Mouse (Mus musculus): ENCODE results near the gene Jam2. TPM values are rescaled to one million over a fixed set of nuclear protein-coding genes. Genes with fewer than 3 reads are reported as not detected.

Gene Jam2
- polyA plus RNA-seq, 1 experiment = 37.2 TPM

DNA sequence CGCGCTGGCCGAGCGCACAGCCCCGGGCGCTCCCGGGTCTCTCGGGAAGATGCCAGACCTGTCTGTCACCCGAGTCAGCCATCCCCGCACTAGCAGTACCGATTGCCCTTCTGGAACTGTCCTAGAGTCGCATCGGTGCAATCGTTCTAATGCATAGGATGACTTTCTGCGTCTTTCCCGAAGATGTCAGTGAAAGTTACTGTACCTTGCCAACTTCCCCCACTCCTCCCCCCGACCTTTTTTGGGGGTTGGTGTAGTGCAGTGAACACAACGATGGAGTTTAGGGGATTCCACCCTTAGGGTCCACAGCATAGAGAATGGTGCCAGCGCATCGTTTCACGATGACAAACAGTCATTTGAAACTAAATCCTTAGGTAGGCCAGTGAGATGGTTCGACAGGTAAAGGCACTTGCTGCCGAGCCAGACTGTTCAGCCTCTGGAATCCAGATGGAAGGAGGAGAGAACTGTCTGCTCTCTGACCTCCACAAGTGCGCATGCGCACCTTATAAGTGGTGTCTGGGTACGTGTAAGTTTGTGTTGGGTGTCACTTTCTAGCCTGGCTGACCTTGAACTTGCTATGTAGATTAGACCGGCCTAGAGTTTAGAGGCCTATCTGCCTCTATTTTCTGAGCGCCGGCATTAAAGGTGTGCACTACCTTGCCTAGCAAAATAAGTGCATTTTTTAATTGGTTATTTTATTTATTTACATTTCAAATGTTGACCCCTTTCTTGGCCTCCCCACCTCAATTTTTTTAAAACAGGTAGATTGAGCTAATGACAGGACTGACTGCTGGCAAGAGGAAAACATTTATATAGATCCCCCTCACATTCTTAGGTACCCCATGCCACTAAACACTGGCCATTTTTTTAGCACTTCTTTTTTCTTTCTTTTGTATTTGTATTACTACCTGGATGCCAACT is 62.2 kb downstream of the Jam2 start:
- TF ChIP-seq MYOG (IDR thresholded peaks at IDR 0.05; ENCODE audit: control insufficient read depth in 1 of 3, insufficient read depth in 1 of 3, insufficient read length in 2 of 3, low read depth in 2 of 3) (no peak), SRF (IDR thresholded peaks at IDR 0.05; ENCODE audit: control insufficient read depth, insufficient read length, low read depth) (no peak), TCF12 (IDR thresholded peaks at IDR 0.05; ENCODE audit: insufficient read depth, poor library complexity, severe bottlenecking) (no peak), CEBPB (IDR thresholded peaks at IDR 0.05; ENCODE audit: insufficient read depth, poor library complexity, severe bottlenecking) (no peak), POLR2A (IDR thresholded peaks at IDR 0.05; ENCODE audit: insufficient read length, low read depth) (peak; percentile 37), POLR2AphosphoS2 (IDR thresholded peaks at IDR 0.05; ENCODE audit: insufficient read length, low read depth) (peak; percentile 66)
- Histone ChIP-seq H3K4me2 (ENCODE audit: low read depth) (peak overlapping the region; percentile 77), H3K79me2 (ENCODE audit: control insufficient read depth, insufficient read depth) (peaks cover 53% of the 10 kb centered on the region), H3K4me3 (peak overlapping the region; percentile 90), H3ac (ENCODE audit: control insufficient read depth, insufficient read length) (peak overlapping the region; percentile 95), H3K27me3 (ENCODE audit: control insufficient read depth, insufficient read depth, insufficient read length) (no peaks in the 10 kb centered on the region), H3K36me3 (ENCODE audit: control insufficient read depth, insufficient read depth) (peaks cover 7% of the 10 kb centered on the region)

DNA sequence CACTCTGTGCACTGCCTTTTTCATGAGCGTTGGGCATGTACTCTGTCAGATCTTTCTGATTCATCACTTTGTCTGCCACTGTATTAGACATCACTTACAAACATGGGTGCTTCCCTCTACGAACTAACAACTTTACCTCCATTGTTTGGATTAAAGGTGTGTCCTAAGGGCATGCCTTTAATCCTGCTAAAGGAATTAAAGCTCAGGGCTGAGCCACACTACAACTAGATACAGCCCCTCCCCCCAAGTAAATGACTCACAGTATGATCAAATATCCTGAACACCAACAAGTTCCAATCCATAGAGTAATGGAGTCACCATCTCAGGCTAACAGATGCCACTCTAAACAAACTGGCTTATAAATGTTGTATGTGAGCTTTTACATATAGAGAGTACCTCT is 64.7 kb downstream of the Jam2 start:
- Histone ChIP-seq H3K4me3 (no peak overlapping the region), H3K4me2 (ENCODE audit: low read depth) (no peak overlapping the region), H3K27me3 (ENCODE audit: control insufficient read depth, insufficient read depth, insufficient read length) (no peaks in the 10 kb centered on the region), H3K36me3 (ENCODE audit: control insufficient read depth, insufficient read depth) (peaks cover 24% of the 10 kb centered on the region), H3ac (ENCODE audit: control insufficient read depth, insufficient read length) (no peak overlapping the region), H3K79me2 (ENCODE audit: control insufficient read depth, insufficient read depth) (peaks cover 33% of the 10 kb centered on the region)
- TF ChIP-seq MYOD1 (IDR thresholded peaks at IDR 0.05; ENCODE audit: control insufficient read depth in 1 of 3, insufficient read length in 2 of 3, low read depth in 2 of 3) = no peak

DNA sequence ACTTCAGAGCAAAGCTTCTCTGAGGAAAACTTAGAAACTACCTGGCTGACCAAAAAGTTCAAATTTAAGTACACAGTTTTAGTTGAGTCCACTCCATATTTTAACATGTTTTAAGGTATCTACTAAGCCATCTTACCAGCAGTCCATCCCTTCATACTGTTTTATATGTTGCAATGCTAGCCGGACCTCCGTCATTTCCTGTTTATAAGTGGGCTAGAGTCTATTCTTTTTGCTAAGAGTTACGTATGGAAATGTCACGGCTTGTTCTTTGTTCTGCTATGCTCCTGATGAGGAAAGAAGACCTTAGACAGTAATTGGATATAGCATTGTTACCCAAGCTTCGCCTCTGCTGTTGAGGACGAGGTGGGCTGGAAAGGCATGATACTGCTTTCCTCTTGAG is 79.6 kb downstream of the Jam2 start:
- H3K4me2 ChIP-seq (ENCODE audit: low read depth) = no peak overlapping the region
- no peaks in the 10 kb centered on the region for H3K79me2 ChIP-seq (ENCODE audit: control insufficient read depth, insufficient read depth)
- H3K36me3 ChIP-seq (ENCODE audit: control insufficient read depth, insufficient read depth) = peaks cover 52% of the 10 kb centered on the region
- no peak for TF ChIP-seq USF1 (IDR thresholded peaks at IDR 0.05; ENCODE audit: low read depth)
- no peak for TF ChIP-seq TCF12 (IDR thresholded peaks at IDR 0.05; ENCODE audit: insufficient read depth, poor library complexity, severe bottlenecking)
- TF ChIP-seq MYOG (IDR thresholded peaks at IDR 0.05; ENCODE audit: control insufficient read depth in 1 of 3, insufficient read depth in 1 of 3, insufficient read length in 2 of 3, low read depth in 2 of 3) = no peak
- TF ChIP-seq CEBPB (IDR thresholded peaks at IDR 0.05; ENCODE audit: insufficient read depth, poor library complexity, severe bottlenecking) = no peak
- TF ChIP-seq POLR2A (IDR thresholded peaks at IDR 0.05; ENCODE audit: insufficient read length, low read depth) = no peak
- no peak for TF ChIP-seq E2F4 (IDR thresholded peaks at IDR 0.05; ENCODE audit: insufficient read depth)
- no peak for TF ChIP-seq TCF3 (IDR thresholded peaks at IDR 0.05; ENCODE audit: insufficient read length, low read depth)
- no peak for TF ChIP-seq MYOD1 (IDR thresholded peaks at IDR 0.05; ENCODE audit: control insufficient read depth in 1 of 3, insufficient read length in 2 of 3, low read depth in 2 of 3)
- TF ChIP-seq SRF (IDR thresholded peaks at IDR 0.05; ENCODE audit: control insufficient read depth, insufficient read length, low read depth) = no peak
- no peak for TF ChIP-seq REST (IDR thresholded peaks at IDR 0.05; ENCODE audit: insufficient read depth, insufficient read length)
- H3K4me3 ChIP-seq = no peak overlapping the region
- no peaks in the 10 kb centered on the region for H3K27me3 ChIP-seq (ENCODE audit: control insufficient read depth, insufficient read depth, insufficient read length)
- no peak overlapping the region for H3ac ChIP-seq (ENCODE audit: control insufficient read depth, insufficient read length)

DNA sequence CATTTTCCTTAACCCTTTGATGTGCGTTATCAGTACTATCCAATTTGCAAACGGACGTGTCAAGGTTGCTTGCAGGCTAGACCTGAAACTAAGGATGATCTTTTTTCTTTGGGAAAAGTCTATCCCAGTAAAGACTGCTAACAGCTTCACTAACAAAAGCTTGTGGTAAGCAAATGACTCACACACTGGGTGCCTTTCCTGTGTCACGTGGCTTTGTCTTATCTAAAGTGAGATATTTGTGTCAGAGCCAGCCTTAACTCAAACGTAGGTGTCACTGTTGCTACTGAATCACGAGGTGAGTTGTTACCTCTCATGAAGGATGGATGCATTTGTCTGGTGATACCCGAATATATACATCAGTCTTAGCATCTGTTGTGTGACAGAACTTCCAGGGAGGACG is 90.7 kb downstream of the Jam2 start:
- TF ChIP-seq USF1 (IDR thresholded peaks at IDR 0.05; ENCODE audit: low read depth) (peak; percentile 31), SRF (IDR thresholded peaks at IDR 0.05; ENCODE audit: control insufficient read depth, insufficient read length, low read depth) (no peak)
- Histone ChIP-seq H3K4me3 (no peak overlapping the region), H3K27me3 (ENCODE audit: control insufficient read depth, insufficient read depth, insufficient read length) (no peaks in the 10 kb centered on the region), H3ac (ENCODE audit: control insufficient read depth, insufficient read length) (no peak overlapping the region), H3K79me2 (ENCODE audit: control insufficient read depth, insufficient read depth) (no peaks in the 10 kb centered on the region), H3K36me3 (ENCODE audit: control insufficient read depth, insufficient read depth) (peaks cover 6% of the 10 kb centered on the region), H3K4me2 (ENCODE audit: low read depth) (no peak overlapping the region)

DNA sequence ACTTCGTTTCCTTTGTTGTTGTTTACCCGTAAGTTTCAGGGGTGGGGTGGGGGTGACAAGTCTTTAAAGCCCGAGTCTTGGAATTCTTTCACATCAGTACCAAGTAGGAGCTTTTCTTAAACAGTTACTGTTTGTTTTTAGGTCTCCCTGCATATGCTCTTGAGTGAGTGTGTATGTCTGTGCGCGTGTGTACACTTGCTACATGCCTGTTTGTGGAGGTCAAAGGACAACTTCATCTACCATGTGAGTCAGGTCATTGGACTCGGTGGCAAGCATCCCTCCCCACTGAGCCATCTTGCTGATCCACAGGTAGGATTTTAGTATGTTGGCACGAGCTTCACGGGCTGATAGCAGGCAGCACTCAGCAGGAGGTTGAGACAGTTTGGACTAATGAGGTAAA is 99.9 kb downstream of the Jam2 start:
- Histone ChIP-seq H3K36me3 (ENCODE audit: control insufficient read depth, insufficient read depth) (no peaks in the 10 kb centered on the region), H3K27me3 (ENCODE audit: control insufficient read depth, insufficient read depth, insufficient read length) (no peaks in the 10 kb centered on the region), H3K4me2 (ENCODE audit: low read depth) (no peak overlapping the region), H3K4me3 (no peak overlapping the region), H3ac (ENCODE audit: control insufficient read depth, insufficient read length) (no peak overlapping the region), H3K79me2 (ENCODE audit: control insufficient read depth, insufficient read depth) (no peaks in the 10 kb centered on the region)
- TF ChIP-seq TCF12 (IDR thresholded peaks at IDR 0.05; ENCODE audit: insufficient read depth, poor library complexity, severe bottlenecking) (no peak), POLR2AphosphoS2 (IDR thresholded peaks at IDR 0.05; ENCODE audit: insufficient read length, low read depth) (no peak), MYOD1 (IDR thresholded peaks at IDR 0.05; ENCODE audit: control insufficient read depth in 1 of 3, insufficient read length in 2 of 3, low read depth in 2 of 3) (no peak), E2F4 (IDR thresholded peaks at IDR 0.05; ENCODE audit: insufficient read depth) (no peak), CEBPB (IDR thresholded peaks at IDR 0.05; ENCODE audit: insufficient read depth, poor library complexity, severe bottlenecking) (no peak), SRF (IDR thresholded peaks at IDR 0.05; ENCODE audit: control insufficient read depth, insufficient read length, low read depth) (no peak), MYOG (IDR thresholded peaks at IDR 0.05; ENCODE audit: control insufficient read depth in 1 of 3, insufficient read depth in 1 of 3, insufficient read length in 2 of 3, low read depth in 2 of 3) (no peak), USF1 (IDR thresholded peaks at IDR 0.05; ENCODE audit: low read depth) (no peak), TCF3 (IDR thresholded peaks at IDR 0.05; ENCODE audit: insufficient read length, low read depth) (no peak), REST (IDR thresholded peaks at IDR 0.05; ENCODE audit: insufficient read depth, insufficient read length) (no peak), MAX (IDR thresholded peaks at IDR 0.05; ENCODE audit: low read depth) (no peak), POLR2A (IDR thresholded peaks at IDR 0.05; ENCODE audit: insufficient read length, low read depth) (no peak)
